Mouse (Mus musculus) intestine, embryonic 15.5 days (tissue): ENCODE results near the gene Sult1d1. TPM values are rescaled to one million over a fixed set of nuclear protein-coding genes. Genes with fewer than 3 reads are reported as not detected.

Source experiments
- ATAC-seq: fragments of 200-750 bp; cut with Nextera tagmentation; 2 replicates; pipeline ENCODE4 v1.8.0; 2017; ENCODE audit warnings: moderate TSS enrichment, moderate library complexity
- H3K27ac ChIP-seq: fragments of 300-500 bp; sonication (generic); 2 replicates; pipeline ENCODE4 v1.5.1; 2015; ENCODE audit warnings: mild to moderate bottlenecking, inconsistent platforms
- H3K27me3 ChIP-seq: fragments of 300-500 bp; sonication (generic); replicated peaks from 2 replicates; pipeline ENCODE4 v1.6.1; 2015; ENCODE audit warnings: inconsistent platforms
- H3K36me3 ChIP-seq: fragments of 300-500 bp; sonication (generic); 2 replicates; pipeline ENCODE4 v1.6.1; 2015; ENCODE audit warnings: inconsistent platforms
- H3K4me1 ChIP-seq: fragments of 300-500 bp; sonication (generic); replicated peaks from 2 replicates; pipeline ENCODE4 v1.6.1; 2015; ENCODE audit warnings: inconsistent platforms
- H3K4me2 ChIP-seq: fragments of 300-500 bp; sonication (generic); replicated peaks from 2 replicates; pipeline ENCODE4 v1.6.1; 2015; ENCODE audit warnings: mild to moderate bottlenecking, inconsistent platforms
- H3K4me3 ChIP-seq: fragments of 300-500 bp; sonication (generic); replicated peaks from 2 replicates; pipeline ENCODE4 v1.5.1; 2015; ENCODE audit warnings: inconsistent platforms
- H3K9ac ChIP-seq: fragments of 300-500 bp; sonication (generic); 2 replicates; pipeline ENCODE4 v1.6.1; 2015; ENCODE audit warnings: inconsistent platforms
- H3K9me3 ChIP-seq: fragments of 300-500 bp; sonication (generic); 2 replicates; pipeline ENCODE4 v1.6.1; 2016; ENCODE audit warnings: inconsistent platforms
- WGBS: fragments of 180-500 bp; shearing (Covaris S2); methylation state at CpG from one replicate; pipeline ENCODE4 v1.1.7; 2015; 5-methylcytosine and 5-hydroxymethylcytosine counted together
- polyA plus RNA-seq: library from polyadenylated mRNA; unstranded; fragments of >200 nt; fragmentation: Nextera tagmentation; extraction: Ambion mirVana; gene quantifications from 2 replicates; pipeline ENCODE4 v1.2.1, GENCODE M21; 2015

Sult1d1 gene
- polyA plus RNA-seq: 43.6 and 56.5 TPM in 2 replicates

GRCm38 (mm10) chr5:87568845-87569244 is at the start of gene Sult1d1:
Sult1d1 (minus strand) TSS chr5:87569027.
- Histone ChIP-seq H3K36me3 (no peaks in the 10 kb centered on the region), H3K9ac (no peak within 1 kb of the TSS), H3K4me2 (no peak within 1 kb of the TSS), H3K4me3 (no peak within 1 kb of the TSS), H3K4me1 (no peaks in the 10 kb centered on the region), H3K27ac (no peak within 1 kb of the TSS), H3K27me3 (no peaks in the 10 kb centered on the region), H3K9me3 (no peaks in the 10 kb centered on the region)
- ATAC-seq: peak; percentile 96
- WGBS: 56% methylated on average over 5 of the region's 5 CpGs

- ATAC-seq: no peak
- H3K27me3 ChIP-seq: no peaks in the 10 kb centered on the region
- 89% methylated on average over 2 of the region's 2 CpGs for WGBS
- H3K4me3 ChIP-seq: no peak overlapping the region
- no peak overlapping the region for H3K9ac ChIP-seq
- H3K4me1 ChIP-seq: no peaks in the 10 kb centered on the region
- H3K4me2 ChIP-seq: no peak overlapping the region
- no peaks in the 10 kb centered on the region for H3K9me3 ChIP-seq
- H3K27ac ChIP-seq: no peak overlapping the region
- H3K36me3 ChIP-seq: no peaks in the 10 kb centered on the region
These were observed 46.2 kb upstream of the Sult1d1 start for GRCm38 (mm10) chr5:87615128-87615390.

GRCm38 (mm10) chr5:87614364-87615127 is 45.7 kb upstream of the Sult1d1 start:
- no peaks in the 10 kb centered on the region for H3K9me3 ChIP-seq
- H3K36me3 ChIP-seq: no peaks in the 10 kb centered on the region
- H3K27me3 ChIP-seq: no peaks in the 10 kb centered on the region
- no peak overlapping the region for H3K4me2 ChIP-seq
- ATAC-seq: no peak
- no peak overlapping the region for H3K4me3 ChIP-seq
- no peak overlapping the region for H3K27ac ChIP-seq
- H3K9ac ChIP-seq: no peak overlapping the region
- no peaks in the 10 kb centered on the region for H3K4me1 ChIP-seq

- ATAC-seq: no peak
- WGBS: 73% methylated on average over 3 of the region's 3 CpGs
These were observed 32.2 kb upstream of the Sult1d1 start for GRCm38 (mm10) chr5:87601018-87601417.

GRCm38 (mm10) chr5:87597891-87598290 is 29.1 kb upstream of the Sult1d1 start:
- ATAC-seq: no peak
- no peaks in the 10 kb centered on the region for H3K9me3 ChIP-seq
- H3K4me2 ChIP-seq: no peak overlapping the region
- no peaks in the 10 kb centered on the region for H3K27me3 ChIP-seq
- H3K4me3 ChIP-seq: no peak overlapping the region
- no peak overlapping the region for H3K9ac ChIP-seq
- H3K4me1 ChIP-seq: no peaks in the 10 kb centered on the region
- WGBS: 66% methylated on average over 2 of the region's 2 CpGs
- no peaks in the 10 kb centered on the region for H3K36me3 ChIP-seq
- H3K27ac ChIP-seq: no peak overlapping the region

More at GRCm38 (mm10) chr5:87601018-87601417, 32.2 kb upstream of the Sult1d1 start:
- Histone ChIP-seq H3K27me3 (no peaks in the 10 kb centered on the region), H3K4me3 (no peak overlapping the region), H3K36me3 (no peaks in the 10 kb centered on the region), H3K4me1 (no peaks in the 10 kb centered on the region), H3K9ac (no peak overlapping the region), H3K9me3 (no peaks in the 10 kb centered on the region), H3K4me2 (no peak overlapping the region), H3K27ac (no peak overlapping the region)

GRCm38 (mm10) chr5:87591494-87591893 is 22.7 kb upstream of the Sult1d1 start, which contains the start of gene Sult1e1:
Sult1e1 (minus strand) TSS chr5:87591594.
- Histone ChIP-seq H3K27me3 (no peaks in the 10 kb centered on the region), H3K9me3 (no peaks in the 10 kb centered on the region), H3K4me2 (no peak within 1 kb of the TSS), H3K27ac (no peak within 1 kb of the TSS), H3K9ac (no peak within 1 kb of the TSS), H3K36me3 (no peaks in the 10 kb centered on the region), H3K4me1 (no peaks in the 10 kb centered on the region), H3K4me3 (no peak within 1 kb of the TSS)
- ATAC-seq: no peak
- 76% methylated on average over 5 of the region's 5 CpGs for WGBS

- H3K4me1 ChIP-seq: no peaks in the 10 kb centered on the region
- no peak overlapping the region for H3K4me2 ChIP-seq
- no peak overlapping the region for H3K9ac ChIP-seq
- H3K9me3 ChIP-seq: no peaks in the 10 kb centered on the region
- no peak for ATAC-seq
- H3K4me3 ChIP-seq: no peak overlapping the region
- H3K27me3 ChIP-seq: no peaks in the 10 kb centered on the region
- 87% methylated on average over 2 of the region's 2 CpGs for WGBS
- no peaks in the 10 kb centered on the region for H3K36me3 ChIP-seq
- no peak overlapping the region for H3K27ac ChIP-seq
These were observed 21.1 kb upstream of the Sult1d1 start for GRCm38 (mm10) chr5:87589916-87590315.

GRCm38 (mm10) chr5:87580389-87580788 is 11.6 kb upstream of the Sult1d1 start:
- H3K27me3 ChIP-seq: no peaks in the 10 kb centered on the region
- ATAC-seq: no peak
- no peak overlapping the region for H3K4me3 ChIP-seq
- WGBS: 88% methylated on average over 1 of the region's 1 CpGs
- H3K9me3 ChIP-seq: no peaks in the 10 kb centered on the region
- H3K27ac ChIP-seq: no peak overlapping the region
- H3K4me1 ChIP-seq: no peaks in the 10 kb centered on the region
- no peak overlapping the region for H3K4me2 ChIP-seq
- H3K36me3 ChIP-seq: no peaks in the 10 kb centered on the region
- H3K9ac ChIP-seq: no peak overlapping the region

GRCm38 (mm10) chr5:87574174-87574573 is 5.3 kb upstream of the Sult1d1 start:
- ATAC-seq: no peak
- H3K4me2 ChIP-seq: no peak overlapping the region
- H3K27ac ChIP-seq: no peak overlapping the region
- H3K4me1 ChIP-seq: no peaks in the 10 kb centered on the region
- H3K9me3 ChIP-seq: no peaks in the 10 kb centered on the region
- H3K27me3 ChIP-seq: no peaks in the 10 kb centered on the region
- H3K36me3 ChIP-seq: no peaks in the 10 kb centered on the region
- WGBS: 53% methylated on average over 1 of the region's 1 CpGs
- H3K9ac ChIP-seq: no peak overlapping the region
- H3K4me3 ChIP-seq: no peak overlapping the region

GRCm38 (mm10) chr5:87573490-87573889 is 4.7 kb upstream of the Sult1d1 start:
- no peaks in the 10 kb centered on the region for H3K27me3 ChIP-seq
- no peaks in the 10 kb centered on the region for H3K4me1 ChIP-seq
- 57% methylated on average over 5 of the region's 5 CpGs for WGBS
- no peaks in the 10 kb centered on the region for H3K36me3 ChIP-seq
- H3K4me2 ChIP-seq: no peak overlapping the region
- no peak overlapping the region for H3K9ac ChIP-seq
- H3K4me3 ChIP-seq: no peak overlapping the region
- H3K9me3 ChIP-seq: no peaks in the 10 kb centered on the region
- no peak for ATAC-seq
- no peak overlapping the region for H3K27ac ChIP-seq

GRCm38 (mm10) chr5:87572781-87573180 is 4.0 kb upstream of the Sult1d1 start:
- no peak overlapping the region for H3K27ac ChIP-seq
- no peaks in the 10 kb centered on the region for H3K4me1 ChIP-seq
- ATAC-seq: no peak
- 84% methylated on average over 6 of the region's 6 CpGs for WGBS
- no peak overlapping the region for H3K4me3 ChIP-seq
- H3K4me2 ChIP-seq: no peak overlapping the region
- no peaks in the 10 kb centered on the region for H3K9me3 ChIP-seq
- no peaks in the 10 kb centered on the region for H3K27me3 ChIP-seq
- H3K9ac ChIP-seq: no peak overlapping the region
- no peaks in the 10 kb centered on the region for H3K36me3 ChIP-seq

GRCm38 (mm10) chr5:87567306-87567705 is 1.5 kb downstream of the Sult1d1 start:
- Histone ChIP-seq H3K4me1 (no peaks in the 10 kb centered on the region), H3K4me2 (no peak overlapping the region), H3K9me3 (no peaks in the 10 kb centered on the region), H3K4me3 (no peak overlapping the region), H3K9ac (no peak overlapping the region), H3K27me3 (no peaks in the 10 kb centered on the region), H3K27ac (no peak overlapping the region), H3K36me3 (no peaks in the 10 kb centered on the region)
- 90% methylated on average over 1 of the region's 1 CpGs for WGBS
- no peak for ATAC-seq

- Histone ChIP-seq H3K4me2 (no peak overlapping the region), H3K4me1 (no peaks in the 10 kb centered on the region), H3K9ac (no peak overlapping the region), H3K4me3 (no peak overlapping the region), H3K27ac (no peak overlapping the region), H3K27me3 (no peaks in the 10 kb centered on the region), H3K36me3 (no peaks in the 10 kb centered on the region), H3K9me3 (no peaks in the 10 kb centered on the region)
- peak; percentile 84 for ATAC-seq
These were observed 5.9 kb downstream of the Sult1d1 start for GRCm38 (mm10) chr5:87562966-87563365.
